Mouse (Mus musculus) right cerebral cortex, postnatal 36 days (tissue): ENCODE data around the gene Cyp27a1.

Source experiments
- DNase-seq, 2 experiments: peaks; one replicate each; pipeline ENCODE4 v3.0.0; 2022; ENCODE audit warnings: low spot score in 2 of 2, mixed read lengths in 1 of 2

Cyp27a1 gene

GRCm38 (mm10) chr1:74771931-74772620 is 58.7 kb downstream of the Cyp27a1 start:
- DNase-seq, result no peak

- peak; percentile 34 to 36 for DNase-seq
Observed at GRCm38 (mm10) chr1:74773136-74773535, 59.8 kb downstream of the Cyp27a1 start.

GRCm38 (mm10) chr1:74774062-74774461 is 60.7 kb downstream of the Cyp27a1 start:
- no peak for DNase-seq

- DNase-seq, result no peak
Observed at GRCm38 (mm10) chr1:74775816-74776215, 62.4 kb downstream of the Cyp27a1 start.

- DNase-seq, result no peak
Observed at GRCm38 (mm10) chr1:74778934-74779486, 65.6 kb downstream of the Cyp27a1 start.

GRCm38 (mm10) chr1:74782045-74782444 is 68.7 kb downstream of the Cyp27a1 start:
- DNase-seq, result no peak

- no peak for DNase-seq
Observed at GRCm38 (mm10) chr1:74783554-74783953, 70.2 kb downstream of the Cyp27a1 start.

- DNase-seq, result no peak
Observed at GRCm38 (mm10) chr1:74784041-74784759, 70.8 kb downstream of the Cyp27a1 start.
